ENCODE assay signal across 12 mouse cellular contexts in genomic region chr16:11824833-11825232, GRCm38 (mm10).
DNase-seq lines count a peak whose midpoint lies in the region; ATAC-seq and TF ChIP-seq lines count a peak whose summit lies in the region.
"Had no signal": no experiment of that assay in that cellular context is flagged by ENCODE, and none has a peak within 500 bp of the region (broad histone marks: within the 10 kb centered on the region; RNA-seq: fewer than 3 reads in every experiment).

No protein-coding gene starts in this region.

- no peak overlapping the region for H3K9ac ChIP-seq in forebrain, embryonic 15.5 days (replicated peaks)
- no peak overlapping the region for H3K9ac ChIP-seq in forebrain, embryonic 12.5 days
- H3K9ac ChIP-seq in hindbrain, postnatal 0 days (replicated peaks; ENCODE audit: low read length), result no peak overlapping the region
- 0 out of 2 replicates have a peak overlapping the region, but pooled peaks have one; percentile 14 for H3K9ac ChIP-seq in midbrain, postnatal 0 days (replicated peaks; ENCODE audit: low read length, poor library complexity, severe bottlenecking)
- H3K9ac ChIP-seq: embryonic facial prominence, embryonic 15.5 days; intestine, embryonic 15.5 days; limb, embryonic 15.5 days had no signal

- H3K4me1 ChIP-seq in forebrain, embryonic 15.5 days, result peaks cover 9% of the 10 kb centered on the region; the same call in 1 of the 2 replicates
- peaks cover 3% of the 10 kb centered on the region; the same call in 1 of the 2 replicates for H3K4me1 ChIP-seq in forebrain, embryonic 12.5 days
- no peaks in the 10 kb centered on the region for H3K4me1 ChIP-seq in hindbrain, postnatal 0 days (ENCODE audit: insufficient read depth, low read length)
- H3K4me1 ChIP-seq in midbrain, postnatal 0 days (ENCODE audit: insufficient read depth, low read length), result peaks cover 15% of the 10 kb centered on the region; the same call in 1 of the 2 replicates
- H3K4me1 ChIP-seq: intestine, embryonic 15.5 days; limb, embryonic 15.5 days had no signal

- no peaks in the 10 kb centered on the region for H3K36me3 ChIP-seq in forebrain, embryonic 15.5 days
- no peaks in the 10 kb centered on the region for H3K36me3 ChIP-seq in forebrain, embryonic 12.5 days (replicated peaks)
- H3K36me3 ChIP-seq in hindbrain, postnatal 0 days (ENCODE audit: insufficient read depth, low read length), result no peaks in the 10 kb centered on the region
- H3K36me3 ChIP-seq in midbrain, postnatal 0 days (ENCODE audit: insufficient read depth, low read length), result no peaks in the 10 kb centered on the region
- H3K36me3 ChIP-seq: intestine, embryonic 15.5 days had no signal

- peak; percentile 52; the same call in 1 of the 2 replicates for ATAC-seq in forebrain, embryonic 15.5 days (replicated peaks)
- ATAC-seq in forebrain, embryonic 12.5 days (ENCODE audit: low FRiP score), result no peak
- 0 out of 2 replicates have a peak, but pooled peaks have one; percentile 37 for ATAC-seq in hindbrain, postnatal 0 days
- ATAC-seq in midbrain, postnatal 0 days (ENCODE audit: low FRiP score), result peak; percentile 63
- ATAC-seq: intestine, embryonic 15.5 days had no signal

- H3K27me3 ChIP-seq in forebrain, embryonic 15.5 days, result no peaks in the 10 kb centered on the region
- H3K27me3 ChIP-seq in forebrain, embryonic 12.5 days, result no peaks in the 10 kb centered on the region
- H3K27me3 ChIP-seq in hindbrain, postnatal 0 days (ENCODE audit: insufficient read depth, low read length), result no peaks in the 10 kb centered on the region
- H3K27me3 ChIP-seq in midbrain, postnatal 0 days (ENCODE audit: insufficient read depth, low read length), result no peaks in the 10 kb centered on the region
- H3K27me3 ChIP-seq: embryonic facial prominence, embryonic 15.5 days; intestine, embryonic 15.5 days; limb, embryonic 15.5 days had no signal

- H3K4me3 ChIP-seq in forebrain, embryonic 15.5 days, result no peak overlapping the region
- no peak overlapping the region for H3K4me3 ChIP-seq in forebrain, embryonic 12.5 days (replicated peaks)
- no peak overlapping the region for H3K4me3 ChIP-seq in hindbrain, postnatal 0 days (ENCODE audit: low read length)
- H3K4me3 ChIP-seq in midbrain, postnatal 0 days (ENCODE audit: low read depth, low read length), result no peak overlapping the region
- H3K4me3 ChIP-seq: embryonic facial prominence, embryonic 15.5 days; intestine, embryonic 15.5 days; limb, embryonic 15.5 days had no signal

- H3K9me3 ChIP-seq in forebrain, embryonic 15.5 days, result no peaks in the 10 kb centered on the region
- H3K9me3 ChIP-seq in forebrain, embryonic 12.5 days, result no peaks in the 10 kb centered on the region
- H3K9me3 ChIP-seq in hindbrain, postnatal 0 days (ENCODE audit: low read length), result no peaks in the 10 kb centered on the region
- H3K9me3 ChIP-seq in midbrain, postnatal 0 days (ENCODE audit: low read length), result no peaks in the 10 kb centered on the region
- H3K9me3 ChIP-seq: embryonic facial prominence, embryonic 15.5 days; intestine, embryonic 15.5 days; limb, embryonic 15.5 days had no signal

- peak; percentile 75 for DNase-seq in brain, adult 2 months (ENCODE audit: low read depth, low spot score)
- peak; percentile 53 for DNase-seq in hindbrain, postnatal 0 days (ENCODE audit: low spot score)
- DNase-seq in midbrain, postnatal 0 days (ENCODE audit: low spot score), result peak; percentile 66
- DNase-seq in heart, adult 8-10 months (ENCODE audit: low spot score), result no peak
- no peak for DNase-seq in spleen, postnatal 10 days (ENCODE audit: low spot score in 2 of 2)
- no peak for DNase-seq in adrenal gland, postnatal 10 days
- DNase-seq: cerebellum, postnatal 10 days had no signal

- WGBS in forebrain, embryonic 15.5 days, result 56% methylated on average over 7 of the region's 7 CpGs
- 72% methylated on average over 7 of the region's 7 CpGs for WGBS in forebrain, embryonic 12.5 days
- 43% methylated on average over 7 of the region's 7 CpGs for WGBS in hindbrain, postnatal 0 days
- 41% methylated on average over 7 of the region's 7 CpGs for WGBS in midbrain, postnatal 0 days

- peak overlapping the region; percentile 47; the same call in 1 of the 2 replicates for H3K27ac ChIP-seq in forebrain, embryonic 15.5 days (replicated peaks)
- no peak overlapping the region for H3K27ac ChIP-seq in forebrain, embryonic 12.5 days
- H3K27ac ChIP-seq in hindbrain, postnatal 0 days, result peak overlapping the region; percentile 58
- peak overlapping the region; percentile 80 for H3K27ac ChIP-seq in midbrain, postnatal 0 days (ENCODE audit: low read depth, low read length)
- H3K27ac ChIP-seq: embryonic facial prominence, embryonic 15.5 days; intestine, embryonic 15.5 days; limb, embryonic 15.5 days had no signal

- no peak overlapping the region for H3K4me2 ChIP-seq in forebrain, embryonic 15.5 days (replicated peaks)
- H3K4me2 ChIP-seq in forebrain, embryonic 12.5 days, result no peak overlapping the region
- H3K4me2 ChIP-seq in hindbrain, postnatal 0 days (ENCODE audit: low read depth, low read length), result 0 out of 2 replicates have a peak overlapping the region, but pooled peaks have one; percentile 21
- H3K4me2 ChIP-seq in midbrain, postnatal 0 days (ENCODE audit: low read depth, low read length, poor library complexity, severe bottlenecking), result 0 out of 2 replicates have a peak overlapping the region, but pooled peaks have one; percentile 0
- H3K4me2 ChIP-seq: embryonic facial prominence, embryonic 15.5 days; intestine, embryonic 15.5 days; limb, embryonic 15.5 days had no signal

- no peak for TF ChIP-seq CTCF in hindbrain, postnatal 0 days (IDR thresholded peaks at IDR 0.05; ENCODE audit: low read depth)
- TF ChIP-seq CTCF in midbrain, postnatal 0 days (IDR thresholded peaks at IDR 0.05), result no peak

Comparison
In these comparisons a context has a peak if more than half of its experiments do, and no peak if none do; other contexts are left out.
1. H3K4me2 ChIP-seq: peak in hindbrain, postnatal 0 days (single experiment) and midbrain, postnatal 0 days (single experiment); none in forebrain, embryonic 15.5 days (single experiment) and forebrain, embryonic 12.5 days (single experiment).
2. DNase-seq: peak in brain, adult 2 months (single experiment), hindbrain, postnatal 0 days (single experiment) and midbrain, postnatal 0 days (single experiment); none in heart, adult 8-10 months (single experiment), spleen, postnatal 10 days (0 of 2) and adrenal gland, postnatal 10 days (single experiment).